Mouse (Mus musculus): Measurements from ENCODE around the gene Spint2.

DNA sequence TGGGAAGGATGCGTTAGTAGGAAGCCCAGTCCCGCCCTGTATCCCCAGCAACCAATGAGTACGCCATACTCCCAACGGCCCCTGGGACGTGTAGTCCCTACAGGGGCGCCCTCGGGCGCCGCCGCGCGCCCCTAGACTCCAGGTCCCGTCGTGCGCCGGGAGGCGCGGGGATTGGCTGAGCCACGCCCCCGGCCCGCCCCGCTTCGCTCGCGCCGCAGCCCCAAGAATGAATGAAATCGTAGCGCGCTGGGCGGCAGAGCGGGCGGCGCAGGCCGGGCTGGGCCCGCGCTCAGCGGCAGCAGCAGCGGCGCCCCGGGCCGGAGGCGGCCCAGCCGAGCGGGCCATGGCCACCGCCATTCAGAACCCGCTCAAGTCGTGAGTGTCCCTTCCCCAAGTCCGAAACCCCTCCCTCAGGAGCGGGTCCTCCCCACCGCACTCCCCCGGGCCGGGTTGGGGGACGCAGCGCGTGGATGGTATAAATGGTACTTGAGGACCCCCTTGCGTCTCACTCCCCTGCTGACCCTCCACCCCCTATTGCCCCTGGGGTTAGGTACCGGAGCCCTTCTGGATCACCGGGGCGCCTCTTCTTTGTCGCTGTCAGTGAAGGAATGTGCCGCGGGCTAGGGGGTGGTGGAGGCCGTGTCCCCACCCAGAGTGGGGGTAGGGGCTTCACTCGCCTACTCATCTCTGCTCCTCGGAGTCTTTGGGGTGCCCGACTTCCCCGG is 22.2 kb upstream of the Spint2 start, which contains the start of gene Dpf1:
- TF ChIP-seq GATA1 (IDR thresholded peaks at IDR 0.05; ENCODE audit: borderline replicate concordance, low read length) = no peak
- TF ChIP-seq FLI1 (IDR thresholded peaks at IDR 0.05; ENCODE audit: low read length) = no peak
